Mouse (Mus musculus): ENCODE data around the gene Clnk. TPM values are rescaled to one million over a fixed set of nuclear protein-coding genes. Genes with fewer than 3 reads are reported as not detected.
A peak's percentile ranks its signal among the peaks of the same experiment; 100 is the strongest.

The Clnk gene
- total RNA-seq, 2 experiments from 2014 or later: 0.61 to 0.64 TPM

GRCm38 (mm10) chr5:38684164-38684911 lies 192.3 kb downstream of the Clnk start, which contains the start of gene Zfp518b:
Zfp518b (minus strand) TSS chr5:38684826.
- DNase-seq (ENCODE audit: extremely low spot score in 1 of 2, low spot score in 2 of 2): peak; percentile 55 to 89
- intact Hi-C loops (cut with DNase I): no loop called here

GRCm38 (mm10) chr5:38658836-38659235 lies 217.8 kb downstream of the Clnk start:
- intact Hi-C loops (cut with DNase I): no loop called here
- no peak for DNase-seq (ENCODE audit: extremely low spot score in 1 of 2, low spot score in 2 of 2)

Other genes starting within 250 kb of the Clnk start
- 10 to 100 TPM; 19.4 to 26.1 TPM for gene Zfp518b, start 192.0 kb downstream of the Clnk start, total RNA-seq (2021)

Measured in left cerebral cortex, postnatal 10 days (tissue).